Mouse (Mus musculus): Measurements from ENCODE around the gene Drg2.
A peak's percentile ranks its signal among the peaks of the same experiment; 100 is the strongest.

DNA sequence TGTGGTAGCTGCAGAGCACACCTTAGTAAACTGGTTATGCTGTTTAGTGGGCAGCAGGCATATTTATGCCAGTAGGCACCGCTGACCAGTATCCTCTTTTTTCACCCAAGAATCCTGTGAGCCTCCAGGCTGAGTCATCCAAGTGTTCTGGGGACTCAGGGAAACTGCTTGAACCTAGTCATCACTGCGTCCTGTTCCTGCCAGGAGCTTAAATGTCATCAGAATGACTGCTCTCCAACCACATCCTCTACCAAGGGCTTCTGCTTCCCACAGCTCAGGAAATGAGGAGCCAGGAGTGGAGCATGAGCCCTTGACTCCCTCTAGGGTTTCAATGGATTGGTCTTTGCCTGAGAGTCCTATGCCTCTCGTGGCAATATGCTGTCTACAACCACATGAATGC, 17.8 kb upstream of the Drg2 start:
- TF ChIP-seq CTCF (IDR thresholded peaks at IDR 0.05; ENCODE audit: control insufficient read depth, insufficient read depth, insufficient read length) (no peak), MAX (IDR thresholded peaks at IDR 0.05) (no peak), USF1 (IDR thresholded peaks at IDR 0.05; ENCODE audit: low read depth) (no peak), MYOG (IDR thresholded peaks at IDR 0.05; ENCODE audit: control insufficient read depth, extremely low read depth, insufficient read length) (no peak), MYOD1 (IDR thresholded peaks at IDR 0.05; ENCODE audit: control insufficient read depth, insufficient read length, low read depth) (no peak), FOSL1 (IDR thresholded peaks at IDR 0.05; ENCODE audit: insufficient read depth, low read length, poor library complexity, severe bottlenecking) (peak; percentile 82)

Measured in C2C12 (cell line).